Mouse (Mus musculus) midbrain, embryonic 12.5 days (tissue): ENCODE measurements around the gene Ern1. TPM values are rescaled to one million over a fixed set of nuclear protein-coding genes. Genes with fewer than 3 reads are reported as not detected.
"Not testable (repeated sequence)": the region's sequence is repeated elsewhere in the genome, so short reads cannot be mapped to it uniquely, and the experiment has no call there.

ENCODE experiments used
- ATAC-seq: fragments of 200-750 bp; cut with Nextera tagmentation; 2 replicates; pipeline ENCODE4 v1.8.0; 2017; ENCODE audit warnings: low read depth, moderate TSS enrichment, moderate library complexity; ENCODE audit not compliant: low FRiP score
- H3K27ac ChIP-seq: fragments of 300-500 bp; sonication (generic); replicated peaks from 2 replicates; pipeline ENCODE4 v1.5.1; 2016; ENCODE audit warnings: mild to moderate bottlenecking
- H3K27me3 ChIP-seq: fragments of 300-500 bp; sonication (generic); 2 replicates; pipeline ENCODE4 v1.6.1; 2016; ENCODE audit warnings: mild to moderate bottlenecking
- H3K36me3 ChIP-seq: fragments of 300-500 bp; sonication (generic); 2 replicates; pipeline ENCODE4 v1.6.1; 2016
- H3K4me1 ChIP-seq: fragments of 300-500 bp; sonication (generic); 2 replicates; pipeline ENCODE4 v1.6.1; 2016
- H3K4me2 ChIP-seq: fragments of 300-500 bp; sonication (generic); replicated peaks from 2 replicates; pipeline ENCODE4 v1.6.1; 2016; ENCODE audit warnings: mild to moderate bottlenecking, moderate library complexity
- H3K4me3 ChIP-seq: fragments of 300-500 bp; sonication (generic); 2 replicates; pipeline ENCODE4 v1.5.1; 2016; ENCODE audit warnings: mild to moderate bottlenecking
- H3K9ac ChIP-seq: fragments of 300-500 bp; sonication (generic); replicated peaks from 2 replicates; pipeline ENCODE4 v1.6.1; 2016; ENCODE audit warnings: mild to moderate bottlenecking, moderate library complexity
- H3K9me3 ChIP-seq: fragments of 300-500 bp; sonication (generic); 2 replicates; pipeline ENCODE4 v1.6.1; 2016; ENCODE audit warnings: mild to moderate bottlenecking
- WGBS: fragments of 180-500 bp; shearing (Covaris S2); methylation state at CpG from one replicate; pipeline ENCODE4 v1.1.7; 2016; 5-methylcytosine and 5-hydroxymethylcytosine counted together
- polyA plus RNA-seq: library from polyadenylated mRNA; unstranded; fragments of >200 nt; fragmentation: Nextera tagmentation; extraction: Ambion mirVana; gene quantifications from 2 replicates; pipeline ENCODE4 v1.2.1, GENCODE M21; 2016

The Ern1 gene
- polyA plus RNA-seq, 1 experiment from 2014 or later: 6.6 TPM

DNA sequence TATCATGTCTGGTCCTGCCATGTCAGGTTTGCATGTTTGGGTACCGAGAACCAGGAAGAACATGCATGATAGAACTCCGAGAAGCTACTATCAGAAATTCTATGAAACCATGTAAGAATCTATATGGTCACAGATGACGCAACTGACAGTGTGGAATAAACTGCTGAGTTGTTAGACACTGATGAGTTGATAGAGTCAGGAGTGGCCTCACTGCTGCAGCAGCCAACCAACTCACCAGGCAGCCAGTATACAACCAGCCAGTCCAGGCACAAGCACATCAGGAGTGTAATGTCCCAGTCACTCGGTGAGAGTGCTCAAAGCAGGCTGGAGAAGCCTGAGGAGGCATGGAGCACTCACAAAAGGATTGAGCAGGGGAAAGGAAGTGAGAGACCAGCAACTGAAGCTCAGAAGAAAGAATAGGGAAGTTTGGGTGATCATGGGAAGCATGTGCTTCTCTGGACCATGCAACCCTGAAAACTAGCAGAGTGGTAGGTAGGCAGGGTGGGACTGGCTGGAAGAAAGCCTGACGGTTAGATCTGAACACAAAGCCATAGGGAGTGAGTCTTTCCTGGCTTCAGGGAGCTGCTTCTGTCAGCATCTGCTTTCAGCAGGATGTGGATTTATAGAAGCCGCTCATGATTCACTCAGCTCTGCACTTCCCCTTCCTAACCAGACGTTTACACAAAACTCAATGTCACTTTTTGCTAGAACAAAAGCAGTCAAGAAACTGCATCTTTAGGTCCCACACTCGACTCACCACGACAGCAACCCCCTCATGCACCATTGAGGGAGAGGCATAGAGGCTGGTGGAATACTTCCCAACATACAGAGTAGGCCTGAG is 68.2 kb downstream of the Ern1 start:
- Histone ChIP-seq H3K27me3 (no peaks in the 10 kb centered on the region), H3K4me3 (no peak overlapping the region), H3K9ac (no peak overlapping the region), H3K36me3 (peaks cover 13% of the 10 kb centered on the region; the same call in 1 of the 2 replicates), H3K4me2 (no peak overlapping the region), H3K4me1 (no peaks in the 10 kb centered on the region), H3K9me3 (no peaks in the 10 kb centered on the region), H3K27ac (no peak overlapping the region)
- ATAC-seq: no peak
- WGBS: 83% methylated on average over 9 of the region's 9 CpGs

DNA sequence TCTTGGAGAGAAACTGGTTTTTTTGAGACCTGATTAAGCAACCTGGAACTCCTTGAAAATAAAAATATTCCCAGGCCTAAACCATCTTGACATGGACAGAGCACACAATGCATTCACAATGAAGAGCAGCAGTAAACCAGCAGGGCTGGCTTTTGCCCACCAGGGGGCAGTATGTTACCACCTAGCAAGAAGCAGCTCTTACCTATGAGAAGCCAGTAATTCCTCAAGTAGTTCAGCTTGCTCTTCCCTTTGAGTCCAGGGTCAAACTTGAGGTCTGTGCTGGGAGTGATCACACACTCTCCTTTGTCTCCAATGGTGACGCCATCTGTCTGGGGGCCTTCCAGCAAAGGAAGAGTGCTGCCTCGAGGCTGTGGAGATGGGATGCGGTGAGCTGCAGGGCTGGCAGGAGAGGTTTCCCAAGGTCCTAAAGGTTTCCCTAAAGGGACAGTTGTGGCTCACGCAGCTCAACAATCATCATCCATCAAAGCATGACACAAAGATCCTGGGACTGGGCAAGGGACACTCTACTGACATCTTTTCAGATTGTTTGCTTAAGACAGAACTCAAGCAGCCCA is 68.9 kb downstream of the Ern1 start:
- Histone ChIP-seq H3K36me3 (peaks cover 17% of the 10 kb centered on the region; the same call in 1 of the 2 replicates), H3K9me3 (no peaks in the 10 kb centered on the region), H3K9ac (no peak overlapping the region), H3K27me3 (no peaks in the 10 kb centered on the region), H3K27ac (no peak overlapping the region), H3K4me2 (no peak overlapping the region), H3K4me3 (no peak overlapping the region), H3K4me1 (no peaks in the 10 kb centered on the region)
- 52% methylated on average over 4 of the region's 4 CpGs for WGBS
- no peak for ATAC-seq

- 85% methylated on average over 2 of the region's 2 CpGs for WGBS
- no peak overlapping the region for H3K27ac ChIP-seq
- peaks cover 16% of the 10 kb centered on the region; the same call in 1 of the 2 replicates for H3K36me3 ChIP-seq
- H3K4me1 ChIP-seq: no peaks in the 10 kb centered on the region
- H3K4me2 ChIP-seq: no peak overlapping the region
- H3K27me3 ChIP-seq: no peaks in the 10 kb centered on the region
- no peak for ATAC-seq
- no peak overlapping the region for H3K9ac ChIP-seq
- no peak overlapping the region for H3K4me3 ChIP-seq
- no peaks in the 10 kb centered on the region for H3K9me3 ChIP-seq
These were observed 69.8 kb downstream of the Ern1 start for GRCm38 (mm10) chr11:106417860-106418259.

GRCm38 (mm10) chr11:106416331-106416730 is 71.3 kb downstream of the Ern1 start:
- H3K4me1 ChIP-seq: no peaks in the 10 kb centered on the region
- no peak for ATAC-seq
- 61% methylated on average over 3 of the region's 3 CpGs for WGBS
- H3K4me3 ChIP-seq: no peak overlapping the region
- H3K27ac ChIP-seq: no peak overlapping the region
- no peak overlapping the region for H3K4me2 ChIP-seq
- no peaks in the 10 kb centered on the region for H3K9me3 ChIP-seq
- no peak overlapping the region for H3K9ac ChIP-seq
- H3K36me3 ChIP-seq: peaks cover 9% of the 10 kb centered on the region; the same call in 1 of the 2 replicates
- H3K27me3 ChIP-seq: no peaks in the 10 kb centered on the region

DNA sequence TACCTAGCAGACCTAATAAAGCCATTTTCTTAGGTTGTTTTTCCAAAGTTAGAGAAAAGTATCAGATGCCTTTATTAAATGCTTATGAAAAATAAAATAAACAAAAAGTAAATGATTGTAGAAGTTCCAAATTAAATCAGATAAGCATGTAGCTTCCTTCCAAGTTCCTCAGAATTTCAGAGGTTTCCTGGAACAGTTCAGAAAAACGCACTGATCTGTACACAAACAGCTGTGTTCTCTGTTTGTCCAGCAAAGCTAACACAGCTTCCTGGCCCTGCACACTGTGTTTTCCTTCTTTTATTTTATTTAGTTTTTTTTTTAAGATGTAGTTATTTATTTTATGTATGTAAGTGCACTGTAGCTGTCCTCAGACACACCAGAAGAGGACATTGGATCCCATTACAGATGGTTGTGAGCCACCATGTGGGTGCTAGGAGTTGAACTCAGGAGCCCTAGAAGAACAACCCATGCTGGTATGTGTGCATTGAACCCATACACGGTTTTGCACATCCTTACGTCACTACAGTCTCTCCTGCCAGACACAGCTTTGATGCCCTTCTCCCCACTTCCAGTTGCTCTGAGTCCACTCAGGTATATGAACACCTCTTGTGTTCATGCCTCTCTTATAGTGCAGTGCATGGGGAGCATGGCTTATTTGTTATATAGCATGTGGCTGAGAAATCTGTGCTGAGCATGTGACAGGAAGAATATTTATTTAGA is 74.9 kb downstream of the Ern1 start:
- Histone ChIP-seq H3K4me2 (no peak overlapping the region), H3K27ac (no peak overlapping the region), H3K4me1 (no peaks in the 10 kb centered on the region), H3K27me3 (no peaks in the 10 kb centered on the region), H3K4me3 (no peak overlapping the region), H3K9ac (no peak overlapping the region), H3K36me3 (peaks cover 27% of the 10 kb centered on the region), H3K9me3 (no peaks in the 10 kb centered on the region)
- 91% methylated on average over 3 of the region's 3 CpGs for WGBS
- ATAC-seq: no peak

- no peak overlapping the region for H3K4me3 ChIP-seq
- H3K9ac ChIP-seq: no peak overlapping the region
- H3K27ac ChIP-seq: no peak overlapping the region
- WGBS: 82% methylated on average over 2 of the region's 2 CpGs
- no peak for ATAC-seq
- H3K27me3 ChIP-seq: no peaks in the 10 kb centered on the region
- H3K4me1 ChIP-seq: no peaks in the 10 kb centered on the region
- peaks cover 42% of the 10 kb centered on the region for H3K36me3 ChIP-seq
- no peaks in the 10 kb centered on the region for H3K9me3 ChIP-seq
- no peak overlapping the region for H3K4me2 ChIP-seq
These were observed 76.5 kb downstream of the Ern1 start for GRCm38 (mm10) chr11:106411157-106411556.

- H3K27me3 ChIP-seq: no peaks in the 10 kb centered on the region
- no peaks in the 10 kb centered on the region for H3K9me3 ChIP-seq
- no peaks in the 10 kb centered on the region for H3K4me1 ChIP-seq
- no peak overlapping the region for H3K27ac ChIP-seq
- no peak overlapping the region for H3K4me2 ChIP-seq
- WGBS: 90% methylated on average over 3 of the region's 3 CpGs
- peaks cover 49% of the 10 kb centered on the region for H3K36me3 ChIP-seq
- ATAC-seq: no peak
- H3K4me3 ChIP-seq: no peak overlapping the region
- H3K9ac ChIP-seq: no peak overlapping the region
These were observed 77.1 kb downstream of the Ern1 start for GRCm38 (mm10) chr11:106410507-106410906.

DNA sequence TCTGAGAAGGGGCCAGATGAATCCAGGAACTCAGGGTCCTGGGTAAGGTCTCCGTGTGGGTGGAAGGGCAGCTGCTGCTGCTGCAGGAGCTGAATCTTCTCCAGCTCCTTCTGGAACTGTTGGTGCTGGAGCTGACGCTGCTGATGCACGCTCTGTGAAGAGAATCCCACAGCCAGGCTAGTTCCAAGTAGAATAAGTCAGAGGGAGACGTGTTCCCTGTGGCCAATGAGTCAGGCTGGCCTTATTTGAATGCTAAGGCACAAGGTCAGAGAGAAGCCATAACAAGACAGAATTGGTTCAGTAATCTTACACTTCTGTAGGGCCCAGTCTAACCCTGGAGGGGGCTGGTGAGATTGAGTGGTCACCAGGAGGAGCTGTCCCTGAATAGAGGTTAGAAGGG is 77.6 kb downstream of the Ern1 start:
- Histone ChIP-seq H3K9me3 (no peaks in the 10 kb centered on the region), H3K27ac (no peak overlapping the region), H3K9ac (no peak overlapping the region), H3K36me3 (peaks cover 54% of the 10 kb centered on the region), H3K27me3 (no peaks in the 10 kb centered on the region), H3K4me1 (no peaks in the 10 kb centered on the region), H3K4me3 (no peak overlapping the region), H3K4me2 (no peak overlapping the region)
- no peak for ATAC-seq
- 74% methylated on average over 4 of the region's 4 CpGs for WGBS

DNA sequence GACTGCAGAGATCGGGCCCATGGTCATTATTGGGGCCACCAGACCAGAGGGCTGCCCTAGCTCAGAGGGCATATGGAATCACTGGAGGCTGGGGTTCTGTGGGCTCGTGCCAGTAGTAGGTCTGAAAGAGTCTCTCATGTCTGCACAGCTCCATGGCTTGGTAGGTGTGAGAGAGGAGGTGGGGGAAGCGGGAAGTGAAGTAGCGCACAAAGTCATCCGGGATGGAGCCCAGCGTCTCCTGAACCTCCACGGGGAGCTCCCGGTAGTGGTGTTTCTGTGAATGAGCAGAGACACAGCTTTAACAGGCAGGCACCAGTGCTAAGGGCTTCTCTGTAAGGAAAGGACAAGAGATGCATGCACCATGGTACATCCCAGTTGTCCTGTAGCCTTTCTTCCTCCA is 89.2 kb downstream of the Ern1 start:
- ATAC-seq: no peak
- Histone ChIP-seq H3K27ac (no peak overlapping the region), H3K9ac (no peak overlapping the region), H3K9me3 (no peaks in the 10 kb centered on the region), H3K4me3 (no peak overlapping the region), H3K36me3 (peaks cover 34% of the 10 kb centered on the region), H3K27me3 (no peaks in the 10 kb centered on the region), H3K4me2 (no peak overlapping the region), H3K4me1 (no peaks in the 10 kb centered on the region)
- WGBS: 93% methylated on average over 8 of the region's 8 CpGs

DNA sequence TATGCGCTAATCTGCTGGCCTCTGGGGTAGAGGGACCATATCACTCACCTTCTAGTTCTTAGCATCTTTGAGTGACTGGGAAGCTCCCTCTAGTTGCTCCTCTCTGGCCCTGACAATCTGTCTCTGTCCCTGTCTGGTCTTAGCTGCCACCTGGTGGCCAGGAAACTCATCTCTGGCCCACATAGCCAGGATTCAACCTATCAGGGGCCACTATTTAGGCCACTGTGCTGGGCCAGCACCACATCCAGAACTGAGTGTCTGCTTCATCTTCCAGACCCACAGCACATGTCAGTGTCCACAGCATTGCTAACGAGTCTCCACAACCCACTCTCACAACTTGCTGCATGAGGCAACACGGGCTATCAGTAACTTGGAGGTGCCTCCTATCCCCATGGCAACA is 90.0 kb downstream of the Ern1 start:
- peaks cover 30% of the 10 kb centered on the region for H3K36me3 ChIP-seq
- no peak overlapping the region for H3K4me2 ChIP-seq
- no peak for ATAC-seq
- H3K9me3 ChIP-seq: no peaks in the 10 kb centered on the region
- H3K27me3 ChIP-seq: no peaks in the 10 kb centered on the region
- H3K9ac ChIP-seq: no peak overlapping the region
- H3K4me3 ChIP-seq: no peak overlapping the region
- no peak overlapping the region for H3K27ac ChIP-seq
- 92% methylated on average over 3 of the region's 3 CpGs for WGBS
- no peaks in the 10 kb centered on the region for H3K4me1 ChIP-seq

DNA sequence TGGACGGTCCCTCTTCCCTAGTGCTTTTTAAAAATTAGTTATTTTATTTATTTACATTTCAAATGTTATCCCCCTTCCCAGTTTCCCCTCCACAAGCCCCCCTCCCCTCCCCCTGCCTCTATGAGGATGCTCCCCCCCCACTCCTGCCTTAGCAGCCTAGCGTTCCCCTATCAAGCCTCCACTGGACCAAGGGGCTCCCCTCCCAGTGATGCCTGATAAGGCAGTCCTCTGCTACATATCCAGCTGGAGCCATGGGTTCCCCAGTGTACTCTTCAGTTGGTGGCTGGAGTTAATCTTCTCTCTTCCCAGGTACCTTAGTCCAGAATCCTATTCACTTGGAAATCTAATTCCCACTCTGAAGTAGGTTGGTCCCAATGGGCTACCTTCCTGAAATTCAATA is 93.6 kb downstream of the Ern1 start:
- ATAC-seq, H3K9me3 ChIP-seq, H3K27me3 ChIP-seq, H3K27ac ChIP-seq, H3K4me1 ChIP-seq, H3K4me3 ChIP-seq, H3K9ac ChIP-seq, H3K4me2 ChIP-seq: not testable (repeated sequence)
- H3K36me3 ChIP-seq: peaks cover 14% of the 10 kb centered on the region
- WGBS: 78% methylated on average over 2 of the region's 2 CpGs

GRCm38 (mm10) chr11:106393331-106393616 is 94.4 kb downstream of the Ern1 start:
- Histone ChIP-seq H3K9me3 (no peaks in the 10 kb centered on the region), H3K36me3 (0 out of 2 replicates have a peak, but pooled peaks cover 6% of the 10 kb centered on the region), H3K27me3 (no peaks in the 10 kb centered on the region), H3K27ac (no peak overlapping the region), H3K4me3 (no peak overlapping the region), H3K4me1 (no peaks in the 10 kb centered on the region), H3K9ac (no peak overlapping the region), H3K4me2 (no peak overlapping the region)
- no peak for ATAC-seq
- 72% methylated on average over 4 of the region's 4 CpGs for WGBS
